Mouse (Mus musculus): Measurements from ENCODE around the gene Klhl32.

The Klhl32 gene

GRCm38 (mm10) chr4:24850401-24851325, at the start of gene Klhl32:
Klhl32 (minus strand) TSS chr4:24851124.
- under 1% methylated on average over 58 of the region's 63 CpGs for WGBS

- 35% methylated on average over 4 of the region's 4 CpGs for WGBS
Observed at GRCm38 (mm10) chr4:24899146-24899545, 48.2 kb upstream of the Klhl32 start.

GRCm38 (mm10) chr4:24898636-24899035, 47.7 kb upstream of the Klhl32 start:
- WGBS = 20% methylated on average over 8 of the region's 8 CpGs

GRCm38 (mm10) chr4:24897851-24898515, 47.1 kb upstream of the Klhl32 start, which contains the start of gene Ndufaf4:
Ndufaf4 (plus strand) TSS chr4:24898083.
- WGBS = under 1% methylated on average over 58 of the region's 58 CpGs

- WGBS = 2% methylated on average over 7 of the region's 7 CpGs
Observed at GRCm38 (mm10) chr4:24897351-24897750, 46.4 kb upstream of the Klhl32 start.

- WGBS = 0% methylated on average over 1 of the region's 1 CpGs
Observed at GRCm38 (mm10) chr4:24896829-24897228, 45.9 kb upstream of the Klhl32 start.

GRCm38 (mm10) chr4:24894625-24895024, 43.7 kb upstream of the Klhl32 start:
- WGBS = 81% methylated on average over 4 of the region's 4 CpGs

GRCm38 (mm10) chr4:24892293-24892692, 41.4 kb upstream of the Klhl32 start:
- WGBS = 70% methylated on average over 2 of the region's 2 CpGs

- WGBS = 74% methylated on average over 2 of the region's 2 CpGs
Observed at GRCm38 (mm10) chr4:24889386-24889785, 38.5 kb upstream of the Klhl32 start.

GRCm38 (mm10) chr4:24869230-24869629, 18.3 kb upstream of the Klhl32 start:
- 77% methylated on average over 4 of the region's 4 CpGs for WGBS

- 68% methylated on average over 6 of the region's 6 CpGs for WGBS
Observed at GRCm38 (mm10) chr4:24865691-24866090, 14.8 kb upstream of the Klhl32 start.

- 73% methylated on average over 2 of the region's 2 CpGs for WGBS
Observed at GRCm38 (mm10) chr4:24847406-24847805, 3.5 kb downstream of the Klhl32 start.

- 60% methylated on average over 5 of the region's 5 CpGs for WGBS
Observed at GRCm38 (mm10) chr4:24845546-24845945, 5.4 kb downstream of the Klhl32 start.

- WGBS = 81% methylated on average over 6 of the region's 6 CpGs
Observed at GRCm38 (mm10) chr4:24838567-24838966, 12.4 kb downstream of the Klhl32 start.

- WGBS = 59% methylated on average over 7 of the region's 7 CpGs
Observed at GRCm38 (mm10) chr4:24835555-24835954, 15.4 kb downstream of the Klhl32 start.

- WGBS = 47% methylated on average over 1 of the region's 1 CpGs
Observed at GRCm38 (mm10) chr4:24808316-24808715, 42.6 kb downstream of the Klhl32 start.

GRCm38 (mm10) chr4:24801881-24802280, 49.0 kb downstream of the Klhl32 start:
- 60% methylated on average over 1 of the region's 1 CpGs for WGBS

- WGBS = 79% methylated on average over 2 of the region's 2 CpGs
Observed at GRCm38 (mm10) chr4:24801343-24801742, 49.6 kb downstream of the Klhl32 start.

GRCm38 (mm10) chr4:24800345-24800936, 50.5 kb downstream of the Klhl32 start:
- WGBS = 94% methylated on average over 9 of the region's 9 CpGs

GRCm38 (mm10) chr4:24799037-24799436, 51.9 kb downstream of the Klhl32 start:
- 54% methylated on average over 6 of the region's 6 CpGs for WGBS

- WGBS = 76% methylated on average over 3 of the region's 3 CpGs
Observed at GRCm38 (mm10) chr4:24797868-24798267, 53.1 kb downstream of the Klhl32 start.

GRCm38 (mm10) chr4:24797280-24797679, 53.6 kb downstream of the Klhl32 start:
- 92% methylated on average over 5 of the region's 5 CpGs for WGBS
